Comparison of ENCODE assay signal across 8 mouse cellular contexts in the genomic region with DNA sequence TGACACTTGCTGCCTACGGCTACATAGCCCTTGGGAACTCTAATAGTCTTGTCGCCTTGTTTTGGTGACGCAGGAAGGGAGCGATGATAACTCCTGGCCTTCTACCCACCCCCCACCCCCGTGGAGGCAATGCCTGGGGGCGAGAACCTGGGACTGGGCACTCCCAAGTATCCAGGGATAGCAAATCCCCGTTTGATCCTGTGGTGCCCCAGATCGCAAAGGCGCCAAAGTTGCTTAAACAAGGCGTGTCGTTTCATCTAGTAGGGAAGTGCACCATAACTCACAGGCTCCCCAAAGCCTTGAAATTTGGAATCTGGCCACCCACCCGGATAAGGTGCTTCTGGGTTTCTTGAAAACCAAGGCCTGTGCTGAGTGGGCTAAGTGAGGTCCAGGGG. TPM values are rescaled to one million over a fixed set of nuclear protein-coding genes. Genes with fewer than 3 reads are reported as not detected.
DNase-seq lines count a peak whose midpoint lies in the region; ATAC-seq and TF ChIP-seq lines count a peak whose summit lies in the region.

No protein-coding gene starts in this region.

- peak overlapping the region; percentile 75 for H3K9ac ChIP-seq in hindbrain, embryonic 12.5 days
- H3K9ac ChIP-seq in lung, embryonic 14.5 days, result peak overlapping the region; percentile 63
- H3K9ac ChIP-seq in stomach, embryonic 14.5 days (replicated peaks; ENCODE audit: low read depth, low read length), result peak overlapping the region; percentile 73

- H3K27ac ChIP-seq in kidney, adult 2 months (ENCODE audit: insufficient read depth, low read depth, low read length), result peak overlapping the region; percentile 33; the same call in 1 of the 2 replicates
- peak overlapping the region; percentile 37 for H3K27ac ChIP-seq in hindbrain, embryonic 12.5 days
- H3K27ac ChIP-seq in lung, embryonic 14.5 days (ENCODE audit: low read depth), result peak overlapping the region; percentile 9; the same call in 1 of the 2 replicates
- peak overlapping the region; percentile 16; the same call in 1 of the 2 replicates for H3K27ac ChIP-seq in stomach, embryonic 14.5 days (ENCODE audit: low read length)

- peak overlapping the region; percentile 87 for H3K4me2 ChIP-seq in hindbrain, embryonic 12.5 days (replicated peaks)
- H3K4me2 ChIP-seq in lung, embryonic 14.5 days, result peak overlapping the region; percentile 92
- H3K4me2 ChIP-seq in stomach, embryonic 14.5 days (replicated peaks; ENCODE audit: low read depth, low read length), result peak overlapping the region; percentile 78

- peak; percentile 36; the same call in 1 of the 2 replicates for ATAC-seq in G1E (ENCODE audit: extremely low read depth, insufficient number of reproducible peaks, low FRiP score, poor library complexity, severe bottlenecking)
- ATAC-seq in hindbrain, embryonic 12.5 days (ENCODE audit: low FRiP score), result peak; percentile 75
- peak; percentile 71 for ATAC-seq in lung, embryonic 14.5 days (ENCODE audit: insufficient read depth)
- peak; percentile 39 for ATAC-seq in stomach, embryonic 14.5 days (ENCODE audit: insufficient number of reproducible peaks, insufficient read depth, low FRiP score, low read depth)

- TF ChIP-seq CTCF in kidney, adult 2 months (conservative IDR thresholded peaks at IDR 0.05; ENCODE audit: insufficient read depth, insufficient read length, low read depth, low read length), result no peak
- TF ChIP-seq CTCF in G1E (IDR thresholded peaks at IDR 0.05; ENCODE audit: low read depth, low read length), result no peak
- no peak for TF ChIP-seq CTCF in lung, embryonic 14.5 days (IDR thresholded peaks at IDR 0.05; ENCODE audit: low read depth)

- no peaks in the 10 kb centered on the region for H3K9me3 ChIP-seq in G1E (replicated peaks)
- H3K9me3 ChIP-seq in hindbrain, embryonic 12.5 days (replicated peaks), result no peaks in the 10 kb centered on the region
- H3K9me3 ChIP-seq in lung, embryonic 14.5 days (ENCODE audit: low read depth, low read length), result no peaks in the 10 kb centered on the region
- H3K9me3 ChIP-seq in stomach, embryonic 14.5 days (ENCODE audit: control insufficient read depth, low read depth, low read length), result no peaks in the 10 kb centered on the region

- peak overlapping the region; percentile 81 for H3K4me3 ChIP-seq in kidney, adult 2 months (ENCODE audit: insufficient read depth, low read depth, low read length)
- H3K4me3 ChIP-seq in G1E (ENCODE audit: low read depth, low read length), result peak overlapping the region; percentile 75
- H3K4me3 ChIP-seq in hindbrain, embryonic 12.5 days, result peak overlapping the region; percentile 60
- H3K4me3 ChIP-seq in lung, embryonic 14.5 days (ENCODE audit: low read depth, low read length), result peak overlapping the region; percentile 58
- H3K4me3 ChIP-seq in stomach, embryonic 14.5 days (ENCODE audit: low read depth, low read length), result peak overlapping the region; percentile 68

- no peaks in the 10 kb centered on the region for H3K27me3 ChIP-seq in kidney, adult 2 months (replicated peaks; ENCODE audit: control insufficient read depth, insufficient read depth, low read length)
- H3K27me3 ChIP-seq in G1E (ENCODE audit: insufficient read depth, low read length), result peaks cover 12% of the 10 kb centered on the region
- H3K27me3 ChIP-seq in hindbrain, embryonic 12.5 days, result no peaks in the 10 kb centered on the region
- no peaks in the 10 kb centered on the region for H3K27me3 ChIP-seq in lung, embryonic 14.5 days (ENCODE audit: insufficient read depth, low read length)
- H3K27me3 ChIP-seq in stomach, embryonic 14.5 days (ENCODE audit: control insufficient read depth, insufficient read depth, low read length), result no peaks in the 10 kb centered on the region

- peaks cover 14% of the 10 kb centered on the region; the same call in 1 of the 2 replicates for H3K4me1 ChIP-seq in kidney, adult 2 months (ENCODE audit: control insufficient read depth, insufficient read depth, low read length)
- peaks cover 29% of the 10 kb centered on the region for H3K4me1 ChIP-seq in G1E (ENCODE audit: insufficient read depth, low read depth, low read length)
- peaks cover 21% of the 10 kb centered on the region for H3K4me1 ChIP-seq in hindbrain, embryonic 12.5 days
- H3K4me1 ChIP-seq in lung, embryonic 14.5 days (ENCODE audit: insufficient read depth), result peaks cover 3% of the 10 kb centered on the region; the same call in 1 of the 2 replicates
- peaks cover 11% of the 10 kb centered on the region for H3K4me1 ChIP-seq in stomach, embryonic 14.5 days (ENCODE audit: control insufficient read depth, insufficient read depth, low read length)

- no peak for TF ChIP-seq POLR2A in kidney, adult 2 months (IDR thresholded peaks at IDR 0.05; ENCODE audit: low read depth, low read length)

- DNase-seq in kidney, adult 2 months, result no peak
- DNase-seq in kidney, adult 18-20 months, result no peak
- peak; percentile 29 for DNase-seq in G1E (ENCODE audit: low spot score)
- DNase-seq in embryo, embryonic 11.5 days (ENCODE audit: low read depth, low spot score), result peak; percentile 30
- DNase-seq in lung, embryonic 14.5 days, result peak; percentile 45
- DNase-seq in yolk sac, embryonic 10.5 days (ENCODE audit: low spot score), result no peak

- H3K36me3 ChIP-seq in kidney, adult 2 months (ENCODE audit: control insufficient read depth, insufficient read depth, low read length), result no peaks in the 10 kb centered on the region
- peaks cover 21% of the 10 kb centered on the region for H3K36me3 ChIP-seq in G1E (replicated peaks)
- H3K36me3 ChIP-seq in hindbrain, embryonic 12.5 days, result 0 out of 2 replicates have a peak, but pooled peaks cover 3% of the 10 kb centered on the region
- peaks cover 8% of the 10 kb centered on the region; the same call in 1 of the 2 replicates for H3K36me3 ChIP-seq in lung, embryonic 14.5 days (ENCODE audit: insufficient read depth)
- peaks cover 7% of the 10 kb centered on the region; the same call in 1 of the 2 replicates for H3K36me3 ChIP-seq in stomach, embryonic 14.5 days (ENCODE audit: control insufficient read depth, insufficient read depth, low read length)

- under 1% methylated on average over 12 of the region's 12 CpGs for WGBS in kidney, adult 2 months
- WGBS in hindbrain, embryonic 12.5 days, result 2% methylated on average over 12 of the region's 12 CpGs
- under 1% methylated on average over 12 of the region's 12 CpGs for WGBS in lung, embryonic 14.5 days
- 2% methylated on average over 12 of the region's 12 CpGs for WGBS in stomach, embryonic 14.5 days

RNA-seq across cellular contexts. Expression of gene Smim11, which starts 0.3 kb away (rescaled TPM):
- polyA plus RNA-seq in kidney, adult 2 months (2012; rRNA removed), result 30.4 and 32.6 TPM in 2 replicates
- total RNA-seq in G1E (2014; fragmentation: Nextera tagmentation) (23.1 and 24.8 TPM in 2 replicates), G1E (2017) (82.4 and 107 TPM in 2 replicates)
- polyA plus RNA-seq in G1E (2012), result 6.6 and 7.3 TPM in 2 replicates
- 101 and 112 TPM in 2 replicates for polyA plus RNA-seq in hindbrain, embryonic 12.5 days (2016; fragmentation: Nextera tagmentation; extraction: Ambion mirVana)
- polyA plus RNA-seq in lung, embryonic 14.5 days (2014; fragmentation: Nextera tagmentation; extraction: Ambion mirVana), result 130 and 134 TPM in 2 replicates
- 143 and 151 TPM in 2 replicates for polyA plus RNA-seq in stomach, embryonic 14.5 days (2014; fragmentation: Nextera tagmentation; extraction: Ambion mirVana)

RNA-seq across cellular contexts. Expression of gene Kcne2, which starts 9.2 kb away (rescaled TPM):
- not detected in 2 replicates for polyA plus RNA-seq in kidney, adult 2 months (2012; rRNA removed)
- not detected in 2 replicates for total RNA-seq in G1E (2014; fragmentation: Nextera tagmentation)
- 0.11 TPM in 1 of 2 replicates, not detected in the other for total RNA-seq in G1E (2017)
- polyA plus RNA-seq in G1E (2012), result not detected in 2 replicates
- 17.7 and 25.6 TPM in 2 replicates for polyA plus RNA-seq in hindbrain, embryonic 12.5 days (2016; fragmentation: Nextera tagmentation; extraction: Ambion mirVana)
- polyA plus RNA-seq in lung, embryonic 14.5 days (2014; fragmentation: Nextera tagmentation; extraction: Ambion mirVana), result 0.21 and 0.26 TPM in 2 replicates
- 1.8 and 2.2 TPM in 2 replicates for polyA plus RNA-seq in stomach, embryonic 14.5 days (2014; fragmentation: Nextera tagmentation; extraction: Ambion mirVana)

RNA-seq across cellular contexts. Expression of gene Fam243, which starts 19.8 kb away (rescaled TPM):
- polyA plus RNA-seq in kidney, adult 2 months (2012; rRNA removed), result 0.56 and 0.74 TPM in 2 replicates
- total RNA-seq in G1E (2014; fragmentation: Nextera tagmentation) (not detected in 2 replicates), G1E (2017) (0.06 and 0.11 TPM in 2 replicates)
- not detected in 2 replicates for polyA plus RNA-seq in G1E (2012)
- polyA plus RNA-seq in hindbrain, embryonic 12.5 days (2016; fragmentation: Nextera tagmentation; extraction: Ambion mirVana), result 0.08 TPM in 2 replicates
- not detected in 2 replicates for polyA plus RNA-seq in lung, embryonic 14.5 days (2014; fragmentation: Nextera tagmentation; extraction: Ambion mirVana)
- 0.08 TPM in 1 of 2 replicates, not detected in the other for polyA plus RNA-seq in stomach, embryonic 14.5 days (2014; fragmentation: Nextera tagmentation; extraction: Ambion mirVana)

RNA-seq across cellular contexts. Expression of gene Kcne1, which starts 57.9 kb away (rescaled TPM):
- 34.3 and 37.4 TPM in 2 replicates for polyA plus RNA-seq in kidney, adult 2 months (2012; rRNA removed)
- total RNA-seq in G1E (2014; fragmentation: Nextera tagmentation) (not detected in 2 replicates), G1E (2017) (0.06 and 0.33 TPM in 2 replicates)
- polyA plus RNA-seq in G1E (2012), result not detected in 2 replicates
- polyA plus RNA-seq in hindbrain, embryonic 12.5 days (2016; fragmentation: Nextera tagmentation; extraction: Ambion mirVana), result 0.13 and 0.29 TPM in 2 replicates
- polyA plus RNA-seq in lung, embryonic 14.5 days (2014; fragmentation: Nextera tagmentation; extraction: Ambion mirVana), result 0.22 TPM in 1 of 2 replicates, not detected in the other
- 0.07 and 0.77 TPM in 2 replicates for polyA plus RNA-seq in stomach, embryonic 14.5 days (2014; fragmentation: Nextera tagmentation; extraction: Ambion mirVana)

Comparison
In these comparisons a context has a peak if more than half of its experiments do, and no peak if none do; other contexts are left out.
1. DNase-seq: peak in G1E (single experiment), embryo, embryonic 11.5 days (single experiment) and lung, embryonic 14.5 days (single experiment); none in kidney, adult 2 months (single experiment), kidney, adult 18-20 months (single experiment) and yolk sac, embryonic 10.5 days (single experiment).
2. Peak in every context shown above with its lines, with median percentiles within 50 percentile points of each other: H3K27ac ChIP-seq, H3K4me3 ChIP-seq, ATAC-seq, H3K4me2 ChIP-seq and H3K9ac ChIP-seq.